Mouse (Mus musculus): Measurements from ENCODE around the gene Tef. TPM values are rescaled to one million over a fixed set of nuclear protein-coding genes. Genes with fewer than 3 reads are reported as not detected.

The Tef gene
- polyA plus RNA-seq, 1 experiment from 2014 or later, result 6.2 TPM

- Histone ChIP-seq H3K27ac (replicated peaks) (no peak overlapping the region), H3K27me3 (peaks cover 35% of the 10 kb centered on the region), H3K36me3 (replicated peaks) (no peaks in the 10 kb centered on the region), H3K9ac (no peak overlapping the region), H3K9me3 (replicated peaks) (no peaks in the 10 kb centered on the region), H3K4me2 (peak overlapping the region; percentile 52; the same call in 1 of the 2 replicates), H3K4me3 (replicated peaks) (no peak overlapping the region), H3K4me1 (replicated peaks) (peaks cover 35% of the 10 kb centered on the region)
- 48% methylated on average over 7 of the region's 7 CpGs for WGBS (ENCODE audit: insufficient replicate concordance)
- no peak for ATAC-seq (ENCODE audit: insufficient read depth)
These were observed 35.0 kb downstream of the Tef start for GRCm38 (mm10) chr15:81836966-81837920.

GRCm38 (mm10) chr15:81838554-81839235, 36.5 kb downstream of the Tef start:
- Histone ChIP-seq H3K36me3 (replicated peaks) (no peaks in the 10 kb centered on the region), H3K27ac (replicated peaks) (no peak overlapping the region), H3K27me3 (peaks cover 35% of the 10 kb centered on the region), H3K9ac (no peak overlapping the region), H3K9me3 (replicated peaks) (no peaks in the 10 kb centered on the region), H3K4me3 (replicated peaks) (no peak overlapping the region), H3K4me1 (replicated peaks) (peaks cover 31% of the 10 kb centered on the region), H3K4me2 (no peak overlapping the region)
- WGBS (ENCODE audit: insufficient replicate concordance), result 66% methylated on average over 14 of the region's 14 CpGs
- no peak for ATAC-seq (ENCODE audit: insufficient read depth)

- WGBS (ENCODE audit: insufficient replicate concordance), result 56% methylated on average over 5 of the region's 5 CpGs
- Histone ChIP-seq H3K4me3 (replicated peaks) (no peak overlapping the region), H3K4me1 (replicated peaks) (peaks cover 31% of the 10 kb centered on the region), H3K27ac (replicated peaks) (peak overlapping the region; percentile 59), H3K9ac (no peak overlapping the region), H3K36me3 (replicated peaks) (no peaks in the 10 kb centered on the region), H3K27me3 (peaks cover 28% of the 10 kb centered on the region), H3K4me2 (no peak overlapping the region), H3K9me3 (replicated peaks) (no peaks in the 10 kb centered on the region)
- ATAC-seq (ENCODE audit: insufficient read depth), result peak; percentile 71
These were observed 37.4 kb downstream of the Tef start for GRCm38 (mm10) chr15:81839634-81840033.

GRCm38 (mm10) chr15:81840306-81840705, 38.1 kb downstream of the Tef start:
- ATAC-seq (ENCODE audit: insufficient read depth), result no peak
- H3K9ac ChIP-seq, result no peak overlapping the region
- H3K27ac ChIP-seq (replicated peaks), result peak overlapping the region; percentile 59; the same call in 1 of the 2 replicates
- H3K9me3 ChIP-seq (replicated peaks), result no peaks in the 10 kb centered on the region
- H3K4me2 ChIP-seq, result no peak overlapping the region
- WGBS (ENCODE audit: insufficient replicate concordance), result 84% methylated on average over 7 of the region's 7 CpGs
- H3K4me1 ChIP-seq (replicated peaks), result peaks cover 31% of the 10 kb centered on the region
- peaks cover 21% of the 10 kb centered on the region for H3K27me3 ChIP-seq
- H3K36me3 ChIP-seq (replicated peaks), result no peaks in the 10 kb centered on the region
- no peak overlapping the region for H3K4me3 ChIP-seq (replicated peaks)

GRCm38 (mm10) chr15:81842275-81842674, 40.1 kb downstream of the Tef start:
- Histone ChIP-seq H3K9ac (no peak overlapping the region), H3K27ac (replicated peaks) (no peak overlapping the region), H3K4me1 (replicated peaks) (peaks cover 24% of the 10 kb centered on the region), H3K4me2 (no peak overlapping the region), H3K27me3 (peaks cover 3% of the 10 kb centered on the region; the same call in 1 of the 2 replicates), H3K9me3 (replicated peaks) (no peaks in the 10 kb centered on the region), H3K36me3 (replicated peaks) (0 out of 2 replicates have a peak, but pooled peaks cover under 1% of the 10 kb centered on the region), H3K4me3 (replicated peaks) (no peak overlapping the region)
- 66% methylated on average over 7 of the region's 7 CpGs for WGBS (ENCODE audit: insufficient replicate concordance)
- ATAC-seq (ENCODE audit: insufficient read depth), result no peak

- Histone ChIP-seq H3K9me3 (replicated peaks) (no peaks in the 10 kb centered on the region), H3K4me3 (replicated peaks) (no peak overlapping the region), H3K4me1 (replicated peaks) (peaks cover 14% of the 10 kb centered on the region), H3K9ac (no peak overlapping the region), H3K36me3 (replicated peaks) (peaks cover 21% of the 10 kb centered on the region), H3K27me3 (no peaks in the 10 kb centered on the region), H3K27ac (replicated peaks) (no peak overlapping the region), H3K4me2 (no peak overlapping the region)
- no peak for ATAC-seq (ENCODE audit: insufficient read depth)
- 72% methylated on average over 5 of the region's 5 CpGs for WGBS (ENCODE audit: insufficient replicate concordance)
These were observed 42.9 kb downstream of the Tef start for GRCm38 (mm10) chr15:81845033-81845625.

GRCm38 (mm10) chr15:81845724-81846123, 43.5 kb downstream of the Tef start:
- peak; percentile 35; the same call in 1 of the 2 replicates for ATAC-seq (ENCODE audit: insufficient read depth)
- Histone ChIP-seq H3K9ac (no peak overlapping the region), H3K9me3 (replicated peaks) (no peaks in the 10 kb centered on the region), H3K4me1 (replicated peaks) (peaks cover 11% of the 10 kb centered on the region), H3K27ac (replicated peaks) (peak overlapping the region; percentile 29), H3K4me2 (no peak overlapping the region), H3K27me3 (no peaks in the 10 kb centered on the region), H3K4me3 (replicated peaks) (no peak overlapping the region), H3K36me3 (replicated peaks) (peaks cover 27% of the 10 kb centered on the region)
- WGBS (ENCODE audit: insufficient replicate concordance), result 31% methylated on average over 4 of the region's 4 CpGs

- Histone ChIP-seq H3K4me3 (replicated peaks) (no peak overlapping the region), H3K9me3 (replicated peaks) (no peaks in the 10 kb centered on the region), H3K4me1 (replicated peaks) (peaks cover 11% of the 10 kb centered on the region), H3K27ac (replicated peaks) (no peak overlapping the region), H3K36me3 (replicated peaks) (peaks cover 38% of the 10 kb centered on the region), H3K4me2 (no peak overlapping the region), H3K9ac (no peak overlapping the region), H3K27me3 (no peaks in the 10 kb centered on the region)
- 73% methylated on average over 9 of the region's 9 CpGs for WGBS (ENCODE audit: insufficient replicate concordance)
- no peak for ATAC-seq (ENCODE audit: insufficient read depth)
These were observed 44.5 kb downstream of the Tef start for GRCm38 (mm10) chr15:81846755-81847154.

GRCm38 (mm10) chr15:81847161-81847560, 44.9 kb downstream of the Tef start:
- H3K4me2 ChIP-seq, result no peak overlapping the region
- H3K4me3 ChIP-seq (replicated peaks), result no peak overlapping the region
- no peaks in the 10 kb centered on the region for H3K27me3 ChIP-seq
- H3K27ac ChIP-seq (replicated peaks), result no peak overlapping the region
- H3K36me3 ChIP-seq (replicated peaks), result peaks cover 41% of the 10 kb centered on the region
- H3K4me1 ChIP-seq (replicated peaks), result peaks cover 11% of the 10 kb centered on the region
- 76% methylated on average over 4 of the region's 4 CpGs for WGBS (ENCODE audit: insufficient replicate concordance)
- no peak for ATAC-seq (ENCODE audit: insufficient read depth)
- no peak overlapping the region for H3K9ac ChIP-seq
- no peaks in the 10 kb centered on the region for H3K9me3 ChIP-seq (replicated peaks)

- no peak for ATAC-seq (ENCODE audit: insufficient read depth)
- H3K4me1 ChIP-seq (replicated peaks), result peaks cover 11% of the 10 kb centered on the region
- H3K9ac ChIP-seq, result no peak overlapping the region
- no peak overlapping the region for H3K4me3 ChIP-seq (replicated peaks)
- no peaks in the 10 kb centered on the region for H3K9me3 ChIP-seq (replicated peaks)
- 82% methylated on average over 5 of the region's 5 CpGs for WGBS (ENCODE audit: insufficient replicate concordance)
- no peak overlapping the region for H3K27ac ChIP-seq (replicated peaks)
- H3K4me2 ChIP-seq, result no peak overlapping the region
- H3K27me3 ChIP-seq, result no peaks in the 10 kb centered on the region
- peaks cover 46% of the 10 kb centered on the region for H3K36me3 ChIP-seq (replicated peaks)
These were observed 45.6 kb downstream of the Tef start for GRCm38 (mm10) chr15:81847861-81848260.

GRCm38 (mm10) chr15:81848301-81848700, 46.1 kb downstream of the Tef start:
- no peak overlapping the region for H3K27ac ChIP-seq (replicated peaks)
- no peak for ATAC-seq (ENCODE audit: insufficient read depth)
- no peak overlapping the region for H3K4me2 ChIP-seq
- H3K9me3 ChIP-seq (replicated peaks), result no peaks in the 10 kb centered on the region
- H3K4me3 ChIP-seq (replicated peaks), result no peak overlapping the region
- H3K4me1 ChIP-seq (replicated peaks), result peaks cover 11% of the 10 kb centered on the region
- no peak overlapping the region for H3K9ac ChIP-seq
- no peaks in the 10 kb centered on the region for H3K27me3 ChIP-seq
- peaks cover 49% of the 10 kb centered on the region for H3K36me3 ChIP-seq (replicated peaks)
- WGBS (ENCODE audit: insufficient replicate concordance), result 27% methylated on average over 7 of the region's 7 CpGs

All from liver, embryonic 15.5 days (tissue).